Mouse (Mus musculus) splenic B cell, adult 2 months (primary cell): ENCODE data around the gene Slfn1.

ENCODE experiments used
- DNase-seq: peaks from one replicate; pipeline ENCODE4 v3.0.0-alpha.2; 2011; ENCODE audit warnings: low read depth, low spot score
- H3K27me3 ChIP-seq: 2 replicates; pipeline ENCODE4 v1.6.1; 2012; ENCODE audit warnings: mild to moderate bottlenecking, low read length, moderate library complexity, mixed read lengths; ENCODE audit not compliant: control insufficient read depth, poor library complexity, insufficient read depth, severe bottlenecking
- H3K36me3 ChIP-seq: 2 replicates; pipeline ENCODE4 v1.6.1; 2012; ENCODE audit warnings: mild to moderate bottlenecking, low read length, moderate library complexity, mixed read lengths; ENCODE audit not compliant: control insufficient read depth, poor library complexity, insufficient read depth, severe bottlenecking

Gene Slfn1

DNA sequence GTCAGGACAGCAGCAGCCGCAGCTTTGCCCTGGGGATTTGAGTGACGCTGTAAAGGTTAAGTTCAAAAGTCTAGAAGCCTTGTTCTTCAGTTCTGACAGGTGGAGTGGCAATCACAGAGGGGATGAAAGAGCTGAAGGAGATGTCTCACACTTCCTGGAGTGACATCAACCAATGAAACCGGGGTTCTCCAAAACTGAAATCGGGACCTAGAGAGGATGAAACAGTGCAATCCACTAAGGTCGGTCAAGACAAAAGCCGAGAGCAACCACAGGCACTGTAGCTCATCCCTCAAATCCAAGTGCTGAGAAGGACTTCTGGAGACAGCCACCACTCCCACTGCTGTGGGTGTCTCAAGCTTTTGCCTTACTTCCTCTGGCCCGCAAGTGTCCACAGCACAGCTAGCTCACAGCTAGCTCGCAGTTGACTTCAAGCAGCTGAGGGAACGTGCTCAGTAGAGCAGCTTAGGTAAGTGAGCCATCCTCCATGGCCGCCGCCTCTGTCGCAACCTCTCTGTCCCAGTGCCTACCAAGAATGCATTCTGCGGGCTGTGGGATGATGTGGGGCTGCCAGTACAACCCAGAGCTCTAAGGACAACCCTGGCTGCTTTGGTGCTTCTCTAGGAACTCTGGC lies at the start of gene Slfn1:
Gene Slfn1, plus strand, starts transcription at position 253 of the 631 bp plus-strand sequence.
- Histone ChIP-seq H3K27me3 (no peaks in the 10 kb centered on the region), H3K36me3 (no peaks in the 10 kb centered on the region)
- no peak for DNase-seq

DNA sequence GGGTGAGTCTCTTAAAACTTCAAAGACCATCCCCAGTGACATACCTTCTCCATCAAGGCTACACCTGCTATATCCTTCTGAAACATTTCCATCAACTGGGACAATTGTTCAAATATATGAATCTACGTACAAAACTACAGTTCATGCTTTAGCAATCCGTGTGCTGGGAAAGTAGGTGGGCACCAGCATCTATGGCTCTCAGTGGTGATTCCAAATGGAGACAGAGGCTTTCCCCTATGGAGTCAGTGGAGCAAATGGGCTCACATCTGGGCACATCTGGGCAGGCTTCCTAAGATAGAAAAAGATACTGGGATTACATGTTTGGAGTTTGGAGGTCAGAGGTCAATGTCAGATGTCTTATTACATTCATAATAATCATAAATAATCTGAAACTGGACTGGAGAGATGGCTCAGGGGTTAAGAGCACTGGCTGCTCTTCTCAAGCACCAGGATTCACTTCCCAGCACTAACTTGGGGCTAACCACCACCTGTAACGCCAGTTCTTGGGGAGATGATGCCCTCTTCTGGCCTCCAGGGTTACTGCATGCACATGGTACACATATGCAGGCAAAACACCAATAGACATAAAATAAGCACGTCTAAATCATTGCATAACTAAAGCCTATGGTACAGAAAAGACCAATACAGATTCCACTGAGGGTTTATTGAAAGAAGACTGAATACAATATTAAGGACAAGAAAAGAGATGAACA lies 48.5 kb upstream of the Slfn1 start:
- peaks cover 20% of the 10 kb centered on the region for H3K36me3 ChIP-seq
- peak; percentile 61 for DNase-seq
- H3K27me3 ChIP-seq: no peaks in the 10 kb centered on the region

DNA sequence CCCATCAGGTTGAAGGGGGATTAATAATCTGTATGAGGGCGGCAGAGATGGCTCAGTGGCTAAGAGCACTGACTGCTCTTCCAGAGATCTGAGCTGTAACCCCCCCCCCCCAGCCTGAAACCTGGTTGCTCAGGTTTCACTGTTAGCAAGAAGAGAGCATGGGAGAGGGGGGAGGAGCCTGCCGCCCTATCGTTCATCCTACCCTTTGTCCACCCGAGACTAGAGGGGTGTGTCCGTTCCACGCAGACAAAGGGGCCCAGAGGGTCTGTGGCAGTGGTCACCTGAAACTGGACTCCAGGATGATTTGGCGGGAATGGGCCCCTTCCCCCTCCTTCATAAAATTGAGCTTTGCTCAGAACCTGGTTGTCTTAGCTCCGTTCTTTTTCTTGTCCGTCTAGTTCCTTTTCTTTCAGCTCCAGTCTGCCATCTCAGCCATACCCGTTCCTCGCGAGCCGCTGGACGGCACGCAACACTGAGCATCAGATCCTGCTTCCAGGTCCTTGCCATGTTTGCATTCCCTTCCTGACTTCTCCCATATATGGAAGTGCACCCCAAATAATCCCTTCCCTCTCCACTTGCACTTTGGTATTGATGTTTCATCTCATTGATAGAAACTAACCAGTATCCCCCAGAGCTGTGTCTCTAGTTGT lies 46.2 kb upstream of the Slfn1 start:
- no peak for DNase-seq
- H3K36me3 ChIP-seq: peaks cover 20% of the 10 kb centered on the region
- no peaks in the 10 kb centered on the region for H3K27me3 ChIP-seq

DNA sequence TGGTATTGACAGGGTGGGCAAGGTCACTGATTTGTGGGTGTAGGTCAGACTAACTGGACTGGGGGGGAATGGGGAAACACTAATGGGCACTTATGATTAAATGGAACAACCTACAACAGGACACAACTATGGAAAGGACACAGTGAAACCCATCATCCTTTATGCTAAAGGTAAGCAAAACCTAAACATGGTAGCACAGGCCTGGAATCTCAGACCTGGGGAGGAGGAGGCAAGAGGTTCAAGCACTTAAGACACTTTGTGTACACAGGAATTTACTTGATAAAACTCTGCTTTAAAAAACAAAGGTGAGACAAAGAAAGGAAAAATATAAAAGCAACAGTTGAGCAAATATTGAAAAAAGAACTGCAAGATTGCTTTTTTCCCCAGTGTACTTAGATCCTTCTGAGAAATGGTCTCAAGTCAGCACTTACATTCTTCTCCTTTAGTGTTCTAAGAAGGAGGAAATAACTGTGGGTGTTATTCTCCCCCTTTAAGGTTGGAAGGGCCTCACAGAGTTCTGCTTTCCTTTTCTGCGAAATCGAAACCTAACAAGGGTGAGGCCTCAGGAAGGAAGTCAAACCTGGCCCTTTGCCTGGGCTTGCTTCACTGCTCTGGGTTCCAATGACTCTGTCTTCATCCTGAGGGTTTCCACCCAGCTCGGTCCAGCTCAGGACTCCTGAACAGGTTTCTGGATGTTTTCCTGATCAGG lies 38.8 kb upstream of the Slfn1 start:
- DNase-seq: peak; percentile 87
- no peaks in the 10 kb centered on the region for H3K27me3 ChIP-seq
- H3K36me3 ChIP-seq: no peaks in the 10 kb centered on the region

DNA sequence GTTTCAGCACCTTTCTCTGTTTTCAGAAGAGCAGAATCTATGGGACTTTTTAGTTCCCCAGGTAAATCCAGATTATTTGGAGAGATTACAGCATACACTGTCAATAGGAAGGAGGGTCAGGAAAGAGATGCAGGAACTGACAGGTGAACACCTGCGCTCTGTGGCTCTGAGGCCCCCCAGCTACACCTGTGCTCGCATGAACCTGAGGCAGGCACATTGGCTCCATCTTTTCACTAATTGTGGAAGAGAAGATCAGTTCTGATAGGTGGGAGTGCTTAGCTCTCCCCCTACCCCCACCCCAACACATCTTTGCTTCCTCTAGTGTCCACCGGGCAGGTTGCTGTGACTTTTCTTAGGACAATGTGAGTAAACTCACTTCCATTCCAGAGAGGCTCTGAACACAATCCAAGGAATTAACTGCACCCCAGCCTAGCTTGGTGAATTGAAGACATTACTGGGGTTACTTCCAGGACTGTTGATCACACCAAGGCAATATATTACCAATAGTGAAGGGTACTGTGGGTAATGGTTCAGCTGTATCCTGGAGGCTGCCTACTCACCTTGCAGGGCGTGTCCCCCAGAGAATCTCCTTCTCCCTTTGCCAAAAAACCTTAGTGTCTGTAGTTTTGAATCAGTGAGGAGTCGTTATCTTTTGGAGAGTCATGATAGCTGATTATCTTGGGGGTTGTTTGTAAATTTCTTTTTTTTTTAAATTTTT lies 38.1 kb upstream of the Slfn1 start:
- Histone ChIP-seq H3K36me3 (no peaks in the 10 kb centered on the region), H3K27me3 (no peaks in the 10 kb centered on the region)
- peak; percentile 19 for DNase-seq

DNA sequence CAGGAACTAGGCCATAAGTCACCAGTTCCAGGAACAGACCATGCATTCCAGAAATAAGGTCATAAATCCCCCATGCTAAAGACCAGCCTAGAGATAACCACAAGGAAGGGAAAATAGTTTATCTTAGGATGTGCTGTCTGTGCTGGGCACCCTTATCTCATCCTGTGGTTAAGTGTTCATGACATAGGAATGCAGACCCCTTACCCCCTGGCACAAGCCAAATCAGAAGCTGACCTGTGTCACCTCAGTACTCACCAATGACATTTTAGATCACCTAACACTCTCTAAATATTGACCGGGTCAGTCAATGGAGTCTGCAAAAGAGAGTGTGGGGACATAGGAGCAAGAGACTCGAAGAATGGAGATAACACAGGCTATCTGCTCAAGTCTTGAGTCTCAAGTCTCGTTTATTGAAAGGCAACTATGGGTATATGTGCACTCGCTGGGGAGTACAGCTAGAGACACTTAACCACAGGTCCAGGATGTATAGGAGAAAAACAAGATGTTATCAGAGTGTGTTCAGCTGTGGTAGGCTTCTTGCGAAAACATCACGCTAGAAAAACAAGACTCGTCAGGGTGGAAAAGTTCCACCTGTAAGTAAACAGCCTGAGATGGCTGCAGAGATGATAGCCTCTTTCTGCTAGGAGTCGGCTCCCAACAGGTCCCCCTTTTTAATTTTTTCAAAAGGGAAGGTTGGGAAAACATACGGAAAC lies 37.0 kb upstream of the Slfn1 start:
- Histone ChIP-seq H3K27me3 (no peaks in the 10 kb centered on the region), H3K36me3 (no peaks in the 10 kb centered on the region)
- DNase-seq: peak; percentile 26

DNA sequence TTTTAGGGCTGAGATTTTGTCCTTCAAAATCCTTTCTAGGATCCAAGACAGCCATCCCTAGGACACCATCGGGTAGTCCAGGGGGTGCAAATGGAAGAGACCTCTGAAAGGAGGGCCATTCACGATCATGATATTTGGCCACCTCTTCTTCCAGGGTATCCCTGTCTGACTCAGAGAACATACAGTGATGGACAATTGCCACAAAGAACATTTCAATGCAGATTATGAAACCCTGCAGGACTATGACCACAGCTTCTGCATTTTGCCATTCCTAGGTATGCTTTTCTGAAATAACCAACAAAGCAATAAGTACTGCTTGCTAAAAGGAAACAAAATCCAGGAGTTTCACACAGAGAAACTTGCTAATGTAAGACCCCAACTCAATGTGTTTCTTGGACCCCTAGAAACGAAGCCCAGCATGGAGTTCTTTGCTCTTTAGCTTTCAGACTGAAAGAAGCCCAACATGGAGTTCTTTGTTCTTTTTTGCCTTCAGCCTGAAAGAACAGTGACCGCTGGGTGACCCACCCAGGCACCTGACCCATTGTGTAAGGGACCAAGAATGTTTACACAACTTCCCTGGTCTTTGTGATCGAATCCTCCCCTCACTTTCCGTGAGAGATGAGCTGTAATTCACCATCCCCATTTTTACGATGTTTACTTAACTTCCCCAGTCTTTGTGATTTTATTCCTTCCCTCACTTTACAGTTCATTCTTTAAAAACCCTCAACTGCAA lies 33.7 kb upstream of the Slfn1 start:
- DNase-seq: no peak
- Histone ChIP-seq H3K36me3 (no peaks in the 10 kb centered on the region), H3K27me3 (no peaks in the 10 kb centered on the region)

DNA sequence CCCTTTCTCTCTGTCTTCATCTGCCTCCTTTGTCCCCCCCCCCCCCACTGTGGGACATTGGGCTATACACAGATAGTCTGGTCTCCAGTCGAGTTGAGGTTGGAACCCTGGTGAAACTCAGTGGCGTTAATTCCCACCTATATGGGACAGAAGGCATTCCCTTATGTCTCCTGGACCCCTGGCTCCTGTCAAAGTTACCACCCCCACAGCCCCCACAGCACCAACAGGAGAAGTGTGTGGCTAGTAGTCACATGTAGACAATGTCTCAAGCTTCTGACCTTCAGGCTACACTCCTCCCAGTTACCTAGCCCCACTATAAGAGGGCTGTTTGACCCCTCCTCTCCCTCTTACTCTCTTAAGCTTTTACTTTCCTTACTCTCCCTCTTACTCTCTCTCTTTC lies 32.5 kb upstream of the Slfn1 start:
- Histone ChIP-seq H3K36me3 (no peaks in the 10 kb centered on the region), H3K27me3 (no peaks in the 10 kb centered on the region)
- DNase-seq: no peak

DNA sequence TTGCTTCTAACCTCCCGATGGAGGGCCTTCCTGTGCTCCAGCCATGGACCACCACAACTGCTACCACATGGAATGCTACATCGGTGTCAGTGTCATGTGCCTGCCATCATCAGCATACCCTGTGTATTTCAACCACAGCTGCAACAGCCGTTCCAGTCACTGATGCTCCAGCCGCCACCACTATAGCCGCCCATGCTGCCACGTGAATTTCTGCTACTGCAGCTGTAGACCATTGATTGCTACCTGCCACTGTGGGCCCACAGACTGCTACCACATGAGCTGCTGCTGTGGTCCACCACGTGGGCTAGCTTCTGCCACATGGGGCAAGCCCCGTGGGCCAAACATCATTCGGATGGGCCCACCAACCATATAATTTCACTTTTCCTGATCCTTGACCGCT lies 31.9 kb upstream of the Slfn1 start:
- Histone ChIP-seq H3K36me3 (no peaks in the 10 kb centered on the region), H3K27me3 (no peaks in the 10 kb centered on the region)
- DNase-seq: peak; percentile 0

DNA sequence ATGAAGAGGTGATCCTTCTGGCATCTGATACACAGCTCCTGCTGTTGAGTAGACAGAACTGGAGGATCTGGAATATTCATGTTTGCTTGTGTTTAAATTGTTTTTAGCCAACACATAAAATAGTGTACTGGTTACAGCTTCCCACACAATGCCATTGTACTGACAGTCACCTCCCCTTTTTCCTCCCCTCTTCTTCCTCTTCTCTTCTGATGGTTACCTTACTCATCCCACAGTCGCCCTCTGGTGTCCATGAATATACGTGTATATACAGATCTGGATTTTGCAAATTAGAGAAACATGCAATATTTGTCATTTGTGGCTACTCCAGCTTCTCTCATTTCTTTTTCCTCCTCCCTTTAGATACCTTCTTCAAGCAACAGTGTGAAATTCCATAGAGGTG lies 1.5 kb upstream of the Slfn1 start:
- DNase-seq: peak; percentile 87
- no peaks in the 10 kb centered on the region for H3K27me3 ChIP-seq
- no peaks in the 10 kb centered on the region for H3K36me3 ChIP-seq

DNA sequence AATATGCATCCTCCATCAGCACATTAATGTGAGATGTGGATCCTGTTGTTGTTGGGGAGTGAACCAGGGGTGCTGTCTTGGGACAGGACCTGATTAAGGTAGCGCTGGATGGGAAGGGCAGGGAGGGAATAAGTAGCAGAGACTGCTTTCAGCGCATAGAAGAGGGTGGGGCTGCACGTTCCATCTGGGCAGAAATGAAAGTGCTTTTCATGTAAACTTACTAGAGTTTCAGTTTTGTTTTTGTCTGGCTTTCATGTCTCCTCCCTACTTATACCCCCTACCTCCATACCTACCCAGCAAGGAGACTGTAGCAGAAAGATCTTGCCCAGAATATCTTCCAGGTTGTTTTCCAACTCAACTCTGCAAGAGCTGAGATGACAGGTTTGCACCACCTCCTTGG lies 1.4 kb downstream of the Slfn1 start:
- Histone ChIP-seq H3K27me3 (no peaks in the 10 kb centered on the region), H3K36me3 (no peaks in the 10 kb centered on the region)
- peak; percentile 44 for DNase-seq

DNA sequence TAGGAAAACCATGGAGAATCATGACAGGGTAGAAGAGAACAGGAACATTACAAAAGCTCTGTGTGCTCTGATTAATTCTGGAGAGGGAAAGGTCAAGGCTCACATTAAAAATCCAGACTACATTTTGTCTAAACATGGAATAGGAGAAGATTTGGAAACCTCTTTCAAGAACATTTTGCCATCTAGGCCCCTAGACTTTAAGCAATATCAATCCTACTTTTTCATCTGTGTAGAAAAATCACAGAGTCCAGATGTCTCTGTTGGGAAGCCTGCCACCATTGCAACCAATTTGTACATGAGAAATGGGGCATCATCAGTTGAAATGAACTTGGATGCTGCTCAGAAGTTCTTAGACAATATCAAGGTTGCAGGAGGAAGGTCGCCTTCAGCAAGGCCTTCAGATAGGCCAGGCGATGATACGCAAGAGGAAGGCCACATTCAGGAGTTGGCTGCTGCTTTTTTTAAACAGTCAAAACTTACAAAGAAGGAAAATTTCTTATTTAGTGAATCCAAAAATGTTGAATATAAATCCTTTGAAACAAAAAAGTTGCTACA lies 4.6 kb downstream of the Slfn1 start:
- no peak for DNase-seq
- no peaks in the 10 kb centered on the region for H3K36me3 ChIP-seq
- H3K27me3 ChIP-seq: no peaks in the 10 kb centered on the region

DNA sequence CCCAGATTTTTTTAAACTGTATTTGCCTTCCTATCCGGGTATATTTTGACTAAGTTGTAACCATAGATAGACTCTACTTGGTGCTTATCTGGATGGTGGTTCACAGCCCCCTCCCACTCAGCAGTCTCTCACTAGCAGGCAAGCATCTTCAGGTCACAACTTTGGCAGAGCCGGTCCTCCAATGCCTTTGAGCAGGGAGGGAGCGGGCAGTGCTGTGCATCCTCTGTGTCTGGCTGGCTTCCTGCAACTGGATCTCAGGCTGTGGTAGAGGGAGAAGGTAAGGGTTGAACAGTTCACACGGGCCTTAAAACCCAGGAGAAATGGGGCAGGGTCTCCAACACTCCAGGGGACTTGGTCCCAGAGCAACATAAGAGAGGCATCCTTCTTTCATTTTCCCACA lies 6.5 kb downstream of the Slfn1 start:
- Histone ChIP-seq H3K27me3 (no peaks in the 10 kb centered on the region), H3K36me3 (no peaks in the 10 kb centered on the region)
- DNase-seq: no peak
